Mouse (Mus musculus): Measurements from ENCODE around the gene Myct1. TPM values are rescaled to one million over a fixed set of nuclear protein-coding genes. Genes with fewer than 3 reads are reported as not detected.

Gene Myct1
- polyA plus RNA-seq, 1 experiment from 2014 or later: 4.9 TPM

- no peaks in the 10 kb centered on the region for H3K4me1 ChIP-seq (ENCODE audit: control insufficient read depth, insufficient read depth, low read length)
- H3K9me3 ChIP-seq (replicated peaks; ENCODE audit: control insufficient read depth, low read length): no peaks in the 10 kb centered on the region
- no peak for ATAC-seq (ENCODE audit: insufficient read depth, low FRiP score)
- H3K4me3 ChIP-seq (replicated peaks; ENCODE audit: low read length): no peak within 1 kb of the TSS
- no peak within 1 kb of the TSS for H3K9ac ChIP-seq (ENCODE audit: low read length)
- H3K27me3 ChIP-seq (ENCODE audit: control insufficient read depth, insufficient read depth, low read length): no peaks in the 10 kb centered on the region
- 27% methylated on average over 8 of the region's 8 CpGs for WGBS
- H3K36me3 ChIP-seq (ENCODE audit: control insufficient read depth, insufficient read depth, low read length): no peaks in the 10 kb centered on the region
- no peak within 1 kb of the TSS for H3K4me2 ChIP-seq (ENCODE audit: low read depth, low read length)
- no peak within 1 kb of the TSS for H3K27ac ChIP-seq (ENCODE audit: low read length)
These were observed 45.5 kb downstream of the Myct1 start, which contains the start of gene Vip for GRCm38 (mm10) chr10:5639112-5639511. Vip (plus strand) TSS chr10:5639218.

Other genes with a start within 250 kb of the Myct1 start
- 7.3 and 9.4 TPM in 2 replicates for gene Syne1, start 42.3 kb upstream of the Myct1 start, polyA plus RNA-seq (2015; fragmentation: Nextera tagmentation; extraction: Ambion mirVana)
- 27.9 and 29.3 TPM in 2 replicates for gene Vip, start 45.4 kb downstream of the Myct1 start, polyA plus RNA-seq (2015; fragmentation: Nextera tagmentation; extraction: Ambion mirVana)
- 49.4 and 53.7 TPM in 2 replicates for gene Fbxo5, start 211.8 kb downstream of the Myct1 start, polyA plus RNA-seq (2015; fragmentation: Nextera tagmentation; extraction: Ambion mirVana)
- 12.9 and 14.2 TPM in 2 replicates for gene Mtrf1l, start 230.1 kb downstream of the Myct1 start, polyA plus RNA-seq (2015; fragmentation: Nextera tagmentation; extraction: Ambion mirVana)